Mouse (Mus musculus) cerebellum, adult 2 months (tissue): ENCODE measurements at regions not wholly inside any gene's neighbourhood (a gene's known extent, or its start where the extent isn't known, plus 50 kb on each side); places are given as distances from the start of the nearest gene placed in this dataset.

Experiments used
- DNase-seq, 2 experiments: peaks; one replicate each; pipeline ENCODE4 v3.0.0; 2021
- H3K27ac ChIP-seq: fragments of 200-500 bp; 2 replicates; pipeline ENCODE4 v1.5.1; 2012; ENCODE audit warnings: low read length, control low read depth, inconsistent platforms; ENCODE audit not compliant: insufficient read depth
- H3K27me3 ChIP-seq: fragments of 200-500 bp; 2 replicates; pipeline ENCODE4 v1.6.1; 2012; ENCODE audit warnings: inconsistent platforms, mild to moderate bottlenecking, low read length, moderate library complexity; ENCODE audit not compliant: control insufficient read depth, insufficient read depth
- H3K4me1 ChIP-seq: fragments of 200-500 bp; 2 replicates; pipeline ENCODE4 v1.6.1; 2011; ENCODE audit warnings: low read length; ENCODE audit not compliant: control insufficient read depth, insufficient read depth
- H3K4me3 ChIP-seq: fragments of 200-500 bp; replicated peaks from 2 replicates; pipeline ENCODE3; 2011; ENCODE audit warnings: mild to moderate bottlenecking, low read depth, low read length, control low read depth; ENCODE audit not compliant: insufficient read depth
- CTCF ChIP-seq: fragments of 200-500 bp; IDR thresholded peaks from 2 replicates; pipeline ENCODE4 v1.5.1; 2011; ENCODE audit warnings: low read depth, mild to moderate bottlenecking, control low read depth, low read length, moderate library complexity, borderline replicate concordance; ENCODE audit not compliant: insufficient read depth
- POLR2A ChIP-seq: fragments of 200-500 bp; IDR thresholded peaks from 2 replicates; pipeline ENCODE4 v1.6.1; 2011; ENCODE audit warnings: low read length, control low read depth, borderline replicate concordance; ENCODE audit not compliant: insufficient read depth
- WGBS: fragments of 180-500 bp; shearing (Covaris S2); methylation state at CpG from one replicate; pipeline ENCODE4 v1.1.7; 2018; 5-methylcytosine and 5-hydroxymethylcytosine counted together

DNA sequence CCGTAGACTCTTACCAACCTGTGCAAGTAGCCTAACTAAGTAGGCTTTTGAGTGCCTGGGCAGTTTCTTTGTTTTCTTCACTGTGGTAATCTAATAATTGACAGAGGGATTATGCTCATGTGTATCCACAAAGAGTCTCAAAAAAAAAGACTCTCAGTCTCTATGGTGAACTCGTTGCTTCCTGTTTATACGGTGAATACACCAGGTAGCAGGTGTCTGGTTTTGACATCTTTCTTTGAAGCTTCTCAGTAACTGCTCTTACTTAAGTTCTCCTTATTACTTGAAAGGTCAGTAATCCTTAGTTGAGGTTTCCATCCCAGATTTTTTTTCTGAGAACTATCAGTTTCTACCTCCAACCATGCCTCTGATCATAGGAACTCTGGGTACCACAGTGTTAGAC lies 188.9 kb upstream of the Gm11114 start:
- Histone ChIP-seq H3K4me3 (no peak overlapping the region), H3K4me1 (no peaks in the 10 kb centered on the region), H3K27me3 (no peaks in the 10 kb centered on the region), H3K27ac (no peak overlapping the region)
- TF ChIP-seq POLR2A (no peak), CTCF (no peak)
- 75% methylated on average over 3 of the region's 3 CpGs for WGBS
- DNase-seq: no peak

- TF ChIP-seq POLR2A (no peak), CTCF (no peak)
- no peak overlapping the region for H3K4me3 ChIP-seq
- no peak for DNase-seq
- H3K27me3 ChIP-seq: no peaks in the 10 kb centered on the region
- H3K4me1 ChIP-seq: no peaks in the 10 kb centered on the region
- H3K27ac ChIP-seq: no peak overlapping the region
- WGBS: 68% methylated on average over 4 of the region's 4 CpGs
Observed at GRCm38 (mm10) chr9:85125775-85126174, 186.8 kb upstream of the Gm11114 start.

GRCm38 (mm10) chr9:85126541-85126940 lies 186.0 kb upstream of the Gm11114 start:
- no peak overlapping the region for H3K27ac ChIP-seq
- no peak for DNase-seq
- TF ChIP-seq CTCF (no peak), POLR2A (no peak)
- 90% methylated on average over 6 of the region's 6 CpGs for WGBS
- no peaks in the 10 kb centered on the region for H3K27me3 ChIP-seq
- H3K4me3 ChIP-seq: no peak overlapping the region
- no peaks in the 10 kb centered on the region for H3K4me1 ChIP-seq

- Histone ChIP-seq H3K27me3 (no peaks in the 10 kb centered on the region), H3K4me3 (no peak overlapping the region), H3K27ac (no peak overlapping the region), H3K4me1 (no peaks in the 10 kb centered on the region)
- TF ChIP-seq CTCF (no peak), POLR2A (no peak)
- WGBS: 68% methylated on average over 4 of the region's 4 CpGs
- no peak for DNase-seq
Observed at GRCm38 (mm10) chr9:85127107-85127506, 185.5 kb upstream of the Gm11114 start.

GRCm38 (mm10) chr9:85134900-85135299 lies 177.7 kb upstream of the Gm11114 start:
- no peak overlapping the region for H3K27ac ChIP-seq
- TF ChIP-seq CTCF: no peak
- TF ChIP-seq POLR2A: no peak
- no peaks in the 10 kb centered on the region for H3K27me3 ChIP-seq
- H3K4me1 ChIP-seq: no peaks in the 10 kb centered on the region
- DNase-seq: no peak
- H3K4me3 ChIP-seq: no peak overlapping the region
- 92% methylated on average over 1 of the region's 1 CpGs for WGBS

DNA sequence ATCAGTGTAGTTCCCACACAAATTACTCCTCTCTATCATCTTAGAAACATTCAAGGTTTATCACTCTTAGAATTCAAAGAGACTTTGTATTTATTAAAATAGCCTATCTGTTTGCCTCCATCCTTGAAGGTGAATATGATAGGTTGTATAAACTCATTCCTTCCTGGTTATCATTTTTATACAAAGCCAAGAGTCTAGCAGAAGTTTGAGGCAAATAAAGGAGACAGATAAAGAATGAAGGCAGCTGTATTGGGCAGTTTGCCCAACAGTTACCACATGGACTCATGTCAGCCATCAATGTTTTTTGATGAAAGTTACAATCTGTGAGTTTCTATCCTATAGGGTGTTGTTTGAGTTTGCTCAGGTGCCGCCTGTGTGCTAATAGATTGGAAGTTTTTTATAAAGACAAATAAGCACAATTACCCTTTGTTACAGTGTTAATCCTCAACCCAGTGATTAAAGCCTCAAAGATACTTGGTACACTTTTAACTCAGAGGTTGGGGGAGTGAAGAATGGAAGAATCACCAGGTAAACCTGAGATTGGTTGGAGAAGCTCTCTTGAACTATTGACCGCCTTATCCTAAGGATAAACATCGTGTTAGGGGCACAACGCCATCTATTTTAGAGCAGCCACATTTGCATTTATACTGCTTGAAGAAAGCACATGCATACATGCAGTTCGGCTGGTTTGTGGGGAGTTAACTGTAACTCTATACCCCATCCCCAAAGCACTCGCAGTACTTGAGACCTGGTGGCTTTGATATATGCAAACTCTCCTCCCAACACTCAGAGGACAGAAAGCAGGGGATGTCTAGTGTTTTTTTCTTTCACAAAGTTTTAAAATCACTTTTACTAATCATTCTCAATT lies 175.6 kb upstream of the Gm11114 start:
- 89% methylated on average over 6 of the region's 6 CpGs for WGBS
- TF ChIP-seq CTCF (no peak), POLR2A (no peak)
- Histone ChIP-seq H3K27ac (no peak overlapping the region), H3K4me1 (no peaks in the 10 kb centered on the region), H3K4me3 (no peak overlapping the region), H3K27me3 (no peaks in the 10 kb centered on the region)
- DNase-seq: no peak

DNA sequence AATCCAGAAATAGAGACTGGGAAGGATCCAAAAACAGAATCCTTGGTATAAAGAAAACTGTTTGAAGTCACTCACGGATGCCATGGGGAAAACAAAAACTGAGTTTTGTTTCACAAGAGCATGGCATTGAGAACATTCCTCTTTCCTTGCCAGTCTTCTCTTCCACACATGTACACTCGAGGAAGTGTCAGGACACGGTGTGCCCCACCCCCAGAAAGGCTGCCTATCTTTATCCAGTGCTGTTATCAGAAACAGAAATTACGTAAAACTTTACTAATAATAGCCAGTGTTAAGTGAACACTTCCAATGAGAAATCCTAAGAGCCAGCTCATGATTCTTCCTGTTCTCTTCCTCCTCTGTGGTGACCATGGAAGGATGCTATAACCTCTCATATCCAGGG lies 172.7 kb upstream of the Gm11114 start:
- WGBS: 74% methylated on average over 4 of the region's 4 CpGs

DNA sequence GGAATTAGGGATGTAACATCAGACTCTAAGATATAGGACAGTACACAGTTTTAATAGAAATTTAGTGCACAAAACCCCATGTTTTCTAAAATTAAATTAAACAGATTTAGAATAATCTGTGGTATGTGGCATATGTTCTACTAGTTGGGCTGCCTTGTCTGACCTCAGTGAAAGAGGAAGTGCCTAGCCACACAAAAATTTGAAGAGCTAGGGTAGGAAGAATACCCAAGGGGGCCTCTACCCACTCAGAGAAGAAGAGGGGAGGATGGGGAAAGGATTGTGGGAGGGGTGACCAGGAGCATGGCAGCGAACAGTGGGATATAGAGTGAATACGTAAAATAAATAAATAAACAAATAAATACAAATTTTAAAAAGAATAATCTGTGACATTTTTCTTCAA lies 168.2 kb upstream of the Gm11114 start:
- H3K27me3 ChIP-seq: no peaks in the 10 kb centered on the region; the same call in 1 of the 2 replicates
- no peak overlapping the region for H3K27ac ChIP-seq
- TF ChIP-seq CTCF (no peak), POLR2A (no peak)
- WGBS: 87% methylated on average over 2 of the region's 2 CpGs
- no peak for DNase-seq
- no peak overlapping the region for H3K4me3 ChIP-seq
- no peaks in the 10 kb centered on the region for H3K4me1 ChIP-seq

More for the DNA sequence above, 172.7 kb upstream of the Gm11114 start:
- Histone ChIP-seq H3K27ac (no peak overlapping the region), H3K4me3 (no peak overlapping the region), H3K4me1 (no peaks in the 10 kb centered on the region), H3K27me3 (no peaks in the 10 kb centered on the region; the same call in 1 of the 2 replicates)
- TF ChIP-seq CTCF: no peak
- no peak for TF ChIP-seq POLR2A
- no peak for DNase-seq
